Mouse (Mus musculus): ENCODE results near the gene Krt76.

Gene Krt76

DNA sequence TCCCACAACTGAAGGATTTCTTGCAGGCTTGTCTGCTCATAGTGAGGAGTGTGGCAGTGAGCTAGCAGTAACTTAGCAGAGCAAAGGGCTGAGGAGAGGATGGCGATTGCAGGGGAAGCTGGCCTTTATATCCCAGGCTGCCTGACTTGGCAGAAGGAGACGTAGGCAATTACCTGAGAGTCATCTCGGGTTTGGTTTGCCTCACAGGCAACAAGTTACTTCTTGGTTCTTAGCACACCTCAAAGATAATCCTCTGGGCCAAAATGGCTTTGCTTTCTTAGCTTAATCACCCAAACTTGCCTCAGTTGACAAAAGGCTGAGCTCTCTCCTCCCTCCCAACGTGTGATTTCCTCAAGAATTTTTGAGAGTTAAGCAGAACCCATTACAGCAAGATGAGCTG lies at the start of gene Krt76:
Krt76 (minus strand) TSS at position 101 of the 400 bp plus-strand sequence.
- DNase-seq (ENCODE audit: low spot score in 2 of 2), result no peak

DNA sequence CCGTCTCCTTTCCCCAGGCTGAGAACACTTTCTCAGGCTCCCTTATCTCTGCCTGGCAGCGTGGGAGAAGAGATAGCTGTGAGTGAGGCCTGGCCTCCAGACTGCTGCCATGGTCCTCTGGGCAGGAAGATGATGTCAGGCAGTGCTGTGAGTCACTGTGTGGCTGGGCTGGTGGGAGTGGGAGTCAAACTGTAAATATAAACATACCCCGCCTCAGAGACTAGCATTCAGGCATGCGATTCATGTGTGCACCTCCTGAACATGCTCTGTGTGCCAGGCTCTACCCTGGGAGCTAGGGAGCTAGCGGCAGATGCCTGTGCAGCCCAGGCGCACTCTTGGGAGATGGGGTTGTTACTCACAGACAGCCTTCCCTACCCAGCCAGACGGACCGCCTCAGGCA lies 49.2 kb upstream of the Krt76 start:
- peak in 1 of 2 experiments; percentile 19 for DNase-seq (ENCODE audit: low spot score in 2 of 2)

DNA sequence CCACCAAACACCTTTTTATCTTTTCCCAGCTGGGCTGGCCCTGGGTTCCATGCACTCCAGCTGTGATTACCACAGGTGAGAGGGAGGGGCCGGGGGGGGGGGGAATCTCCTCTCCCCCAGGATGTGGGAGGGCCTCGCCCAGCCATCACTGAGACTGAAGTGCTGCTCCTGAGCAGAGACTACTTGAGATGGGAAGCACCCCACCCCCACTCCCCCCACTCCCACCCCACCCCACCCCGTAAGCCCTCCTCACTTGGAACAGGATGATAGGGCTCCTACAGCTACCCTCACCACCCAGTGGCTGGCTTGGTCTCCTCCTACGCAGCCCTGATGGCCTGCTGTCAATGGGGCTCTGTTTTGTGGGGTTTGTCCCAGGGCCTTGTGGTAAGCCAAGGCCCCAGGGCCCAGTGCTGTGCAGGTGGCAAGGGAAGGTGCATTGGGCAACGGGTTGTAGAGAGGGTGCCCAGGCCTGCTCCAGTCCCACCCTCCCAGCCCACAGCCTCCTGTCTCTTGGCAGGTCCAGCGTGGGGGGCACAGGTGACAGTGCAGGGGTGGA lies 47.6 kb upstream of the Krt76 start, which contains the start of gene Krt79:
Krt79 (minus strand) TSS at position 51 of the 556 bp plus-strand sequence.
- DNase-seq (ENCODE audit: low spot score in 2 of 2), result no peak

DNA sequence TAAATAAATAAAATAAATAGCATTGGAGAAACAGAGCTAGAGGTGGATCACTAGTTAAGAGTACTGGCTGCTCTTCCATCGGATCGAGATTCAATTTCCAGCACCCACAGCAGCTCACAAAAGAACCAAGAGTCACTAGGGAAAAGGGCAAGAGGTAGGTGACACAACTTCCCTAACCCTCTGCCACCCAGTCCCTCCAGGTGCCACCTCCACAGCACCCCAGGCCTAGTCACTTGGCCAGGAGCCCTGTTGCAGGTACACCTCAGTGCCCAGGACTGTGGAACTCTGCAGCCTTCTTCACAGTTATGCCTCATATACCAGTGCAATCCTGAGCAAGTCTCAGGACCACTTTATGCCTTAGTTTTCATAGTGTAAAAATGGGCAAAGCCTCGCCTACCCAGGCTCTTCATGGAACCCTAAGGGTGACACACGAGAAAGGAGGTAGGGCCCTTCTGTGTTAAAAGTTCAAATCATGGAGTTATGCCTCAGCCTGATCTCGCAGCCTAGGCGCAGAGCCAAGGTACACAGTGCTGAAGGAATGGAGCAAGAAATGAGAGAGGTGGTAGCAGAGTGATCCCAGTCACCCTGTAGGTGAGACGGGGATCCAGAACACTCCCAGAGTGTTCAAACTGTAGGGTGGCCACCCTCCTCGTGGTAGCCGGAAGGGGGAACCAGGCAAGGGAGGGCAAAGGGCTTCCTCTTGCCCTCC lies 46.0 kb upstream of the Krt76 start:
- no peak for DNase-seq (ENCODE audit: low spot score in 2 of 2)

GRCm38 (mm10) chr15:101933024-101933423 lies 40.3 kb upstream of the Krt76 start:
- DNase-seq (ENCODE audit: low spot score in 2 of 2), result no peak

- DNase-seq (ENCODE audit: low spot score in 2 of 2), result no peak
Observed at GRCm38 (mm10) chr15:101929666-101930065, 36.9 kb upstream of the Krt76 start.

DNA sequence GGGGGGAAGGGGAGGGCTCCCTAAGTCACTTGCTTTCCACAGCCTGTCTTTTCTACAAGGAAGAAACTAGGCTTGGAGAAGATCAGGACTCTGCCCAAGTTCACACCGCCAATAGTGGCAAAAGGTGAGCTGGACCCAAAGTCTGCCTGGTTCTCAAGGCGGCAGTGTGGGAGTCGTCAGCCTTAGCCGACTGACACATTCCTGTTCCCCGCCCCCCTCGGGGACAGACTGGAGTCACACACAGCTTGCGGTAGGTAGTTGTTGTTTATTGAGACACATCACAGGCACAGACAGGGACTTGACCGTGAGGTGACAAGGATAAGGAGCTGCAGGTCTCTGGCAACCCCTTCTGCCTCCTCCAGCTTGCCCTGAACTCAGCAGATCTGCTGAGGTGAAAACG lies 36.4 kb upstream of the Krt76 start:
- no peak for DNase-seq (ENCODE audit: low spot score in 2 of 2)

GRCm38 (mm10) chr15:101927340-101928080 lies 34.8 kb upstream of the Krt76 start:
- peak in 1 of 2 experiments; percentile 17 for DNase-seq (ENCODE audit: low spot score in 2 of 2)

- DNase-seq (ENCODE audit: low spot score in 2 of 2), result no peak
Observed at GRCm38 (mm10) chr15:101925041-101925440, 32.3 kb upstream of the Krt76 start.

GRCm38 (mm10) chr15:101924635-101925034 lies 31.9 kb upstream of the Krt76 start, which contains the start of gene Krt4:
TSS of gene Krt4 (minus strand) at chr15:101924735.
- DNase-seq (ENCODE audit: low spot score in 2 of 2), result no peak

GRCm38 (mm10) chr15:101922296-101922695 lies 29.6 kb upstream of the Krt76 start:
- no peak for DNase-seq (ENCODE audit: low spot score in 2 of 2)

DNA sequence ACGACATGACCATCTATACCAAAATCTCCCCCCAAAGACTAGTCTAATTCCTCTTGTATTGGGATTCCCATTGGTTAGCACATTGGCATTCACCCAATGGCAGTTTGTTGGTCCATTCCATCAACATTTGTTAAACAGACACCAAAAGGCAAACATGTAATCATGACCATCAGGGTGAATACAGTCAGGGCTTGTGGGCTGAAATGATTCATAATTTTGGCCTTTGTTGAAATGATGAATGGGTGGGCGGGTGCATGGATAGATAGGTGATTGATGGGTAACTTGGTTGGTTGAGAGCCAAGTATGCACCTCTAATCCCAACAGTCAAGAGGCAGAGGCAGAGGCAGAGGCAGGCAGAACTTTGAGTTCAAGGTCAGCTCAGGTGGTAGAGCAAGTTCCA lies 23.4 kb upstream of the Krt76 start:
- no peak for DNase-seq (ENCODE audit: low spot score in 2 of 2)

DNA sequence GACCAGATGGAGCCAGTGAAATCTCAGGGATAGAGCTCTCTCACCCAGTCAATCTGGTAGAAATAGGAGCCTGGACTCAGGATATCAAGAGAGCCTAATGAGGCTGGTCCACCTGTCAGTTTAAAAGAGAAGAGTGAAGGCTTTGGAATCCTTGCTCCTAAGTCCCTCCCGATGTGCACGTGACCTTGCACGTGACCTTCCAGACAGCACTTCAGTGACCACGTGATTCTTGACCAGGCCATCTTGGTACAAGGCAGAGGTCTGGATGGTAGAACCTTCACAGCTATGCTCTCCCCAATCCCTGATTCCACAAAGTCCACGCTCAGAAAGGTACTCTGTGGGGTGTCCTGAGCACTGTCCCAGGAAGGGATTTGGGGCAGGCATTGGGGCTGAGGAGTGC lies 12.1 kb upstream of the Krt76 start:
- DNase-seq (ENCODE audit: low spot score in 2 of 2), result no peak

DNA sequence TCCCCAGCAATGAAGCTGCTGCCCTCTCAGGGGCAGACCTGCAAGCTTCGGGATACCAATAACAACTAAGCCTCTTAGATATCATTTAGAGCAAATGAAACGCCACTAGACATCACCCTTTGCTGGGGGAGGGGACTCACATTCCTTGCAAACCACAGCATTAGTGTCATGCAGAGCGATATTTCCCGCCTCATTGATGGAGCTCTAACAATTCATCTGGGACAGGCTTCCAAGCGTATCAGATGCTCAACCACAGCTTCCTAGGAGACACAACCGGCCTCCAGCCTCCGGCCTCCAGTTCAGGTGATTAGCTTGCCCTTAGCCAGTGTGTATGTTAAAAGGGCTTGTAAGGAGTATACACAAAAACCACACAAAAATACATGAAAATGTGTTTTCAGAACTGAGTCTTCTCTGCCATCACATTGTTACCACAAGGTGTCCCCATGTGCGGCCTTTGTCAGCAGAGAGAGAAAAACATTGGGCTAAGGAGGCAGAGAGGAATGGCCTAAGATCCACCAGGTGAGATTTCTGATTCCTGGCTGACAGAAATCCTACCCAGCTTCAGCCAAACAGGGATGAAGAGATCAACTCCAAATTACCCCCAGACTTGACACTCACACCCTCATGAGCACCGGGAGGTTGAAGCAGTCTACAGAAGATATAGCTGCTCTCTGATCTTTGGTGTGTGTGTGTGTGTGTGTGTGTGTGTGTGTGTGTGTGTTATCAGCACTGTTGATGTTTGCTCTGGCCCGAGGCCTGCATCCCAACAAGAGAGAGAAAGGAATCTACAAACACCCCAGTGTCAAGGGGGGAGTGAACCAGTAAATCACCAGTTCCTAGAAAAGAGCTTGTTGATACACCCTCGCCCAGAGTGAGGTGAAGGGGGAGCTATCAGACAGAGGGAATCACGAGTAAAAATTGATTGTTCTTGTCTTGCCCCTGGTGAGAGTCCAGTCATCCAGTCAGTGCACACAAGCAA lies 9.7 kb upstream of the Krt76 start:
- no peak for DNase-seq (ENCODE audit: low spot score in 2 of 2)

GRCm38 (mm10) chr15:101895216-101895615 lies 2.5 kb upstream of the Krt76 start:
- no peak for DNase-seq (ENCODE audit: low spot score in 2 of 2)

DNA sequence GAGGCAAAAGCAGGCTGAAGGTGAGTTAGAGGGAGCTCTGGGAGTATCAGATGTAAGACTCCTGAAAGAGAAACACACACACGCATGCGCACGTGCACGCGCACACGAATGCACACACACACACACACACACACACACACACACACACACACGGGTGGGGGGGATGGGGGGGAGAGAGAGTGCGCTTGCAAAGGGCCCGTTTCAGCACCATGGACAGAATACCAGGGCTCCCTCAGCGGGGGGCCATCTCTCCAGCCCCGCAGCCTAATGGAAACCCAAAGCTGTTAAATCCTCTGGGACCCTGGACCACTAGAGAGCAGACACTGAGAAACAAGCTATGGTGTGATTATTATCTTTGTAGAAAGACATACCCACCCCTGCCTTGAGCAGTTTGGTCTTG lies 12.9 kb downstream of the Krt76 start:
- no peak for DNase-seq (ENCODE audit: low spot score in 2 of 2)

GRCm38 (mm10) chr15:101878041-101878440 lies 14.7 kb downstream of the Krt76 start:
- no peak for DNase-seq (ENCODE audit: low spot score in 2 of 2)

- DNase-seq (ENCODE audit: low spot score in 2 of 2), result no peak
Observed at GRCm38 (mm10) chr15:101874383-101874782, 18.3 kb downstream of the Krt76 start.

DNA sequence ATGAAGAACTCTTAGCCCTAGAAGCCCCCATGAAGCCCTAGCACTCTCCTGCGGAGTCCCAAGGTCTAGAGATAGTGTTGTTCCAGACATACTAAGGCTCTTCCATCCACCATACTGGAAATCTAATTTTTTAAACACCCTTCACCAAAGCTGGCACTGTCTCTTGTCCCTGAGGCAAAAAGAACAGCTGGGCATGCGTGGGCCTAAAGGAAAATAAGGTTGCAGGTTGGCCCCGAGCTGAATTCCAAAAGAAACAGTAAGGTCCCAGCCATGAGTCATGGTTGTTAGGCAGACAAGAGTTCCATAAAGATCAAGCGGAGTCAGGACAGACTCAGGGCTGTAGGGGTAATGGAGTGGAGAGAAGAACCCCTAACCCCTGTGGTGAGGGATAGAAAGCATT lies 19.5 kb downstream of the Krt76 start:
- no peak for DNase-seq (ENCODE audit: low spot score in 2 of 2)

DNA sequence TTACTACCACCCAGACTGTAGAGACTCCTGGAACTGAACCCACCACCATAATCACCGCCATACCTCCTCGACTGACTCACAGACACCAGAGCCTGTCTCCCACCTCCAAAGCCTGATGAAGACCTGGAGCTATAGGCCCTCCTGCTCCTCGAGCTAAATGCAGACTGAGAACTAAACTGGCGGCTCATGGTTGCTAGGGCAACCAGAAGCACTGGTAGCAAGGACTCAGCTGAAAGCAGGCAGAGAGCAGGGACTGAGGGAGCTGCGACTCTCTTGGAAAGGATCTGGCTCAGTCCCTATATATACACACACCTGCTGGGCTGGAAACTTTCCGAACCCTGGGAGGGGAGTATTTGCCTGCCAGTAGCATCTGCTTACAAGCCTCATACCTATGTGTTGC lies 23.3 kb downstream of the Krt76 start, which contains the start of gene Krt77:
Krt77 (minus strand) TSS at position 275 of the 400 bp plus-strand sequence.
- no peak for DNase-seq (ENCODE audit: low spot score in 2 of 2)

DNA sequence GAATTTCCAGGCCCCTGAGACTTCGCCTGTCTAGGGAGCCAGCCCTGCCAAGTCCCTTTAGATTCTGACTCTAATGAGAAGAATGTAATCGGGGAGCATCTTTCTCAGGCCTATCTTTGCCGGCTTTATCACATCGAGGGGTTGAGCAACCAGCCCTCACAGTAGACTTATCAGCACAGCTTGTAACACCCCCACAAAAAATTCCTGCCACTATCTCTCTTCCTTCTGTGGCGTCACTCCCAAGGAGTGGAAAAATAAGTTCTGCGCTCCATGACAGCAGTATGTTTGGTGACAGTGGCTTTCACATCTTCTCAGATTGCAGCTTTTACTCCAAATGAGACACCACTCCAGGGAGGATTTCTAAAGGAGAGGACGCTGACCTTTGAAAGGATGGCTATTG lies 26.0 kb downstream of the Krt76 start:
- DNase-seq (ENCODE audit: low spot score in 2 of 2), result no peak
